Mouse (Mus musculus): ENCODE data around the gene March1.
"Not testable (repeated sequence)": the region's sequence is repeated elsewhere in the genome, so short reads cannot be mapped to it uniquely, and the experiment has no call there.

March1 gene

DNA sequence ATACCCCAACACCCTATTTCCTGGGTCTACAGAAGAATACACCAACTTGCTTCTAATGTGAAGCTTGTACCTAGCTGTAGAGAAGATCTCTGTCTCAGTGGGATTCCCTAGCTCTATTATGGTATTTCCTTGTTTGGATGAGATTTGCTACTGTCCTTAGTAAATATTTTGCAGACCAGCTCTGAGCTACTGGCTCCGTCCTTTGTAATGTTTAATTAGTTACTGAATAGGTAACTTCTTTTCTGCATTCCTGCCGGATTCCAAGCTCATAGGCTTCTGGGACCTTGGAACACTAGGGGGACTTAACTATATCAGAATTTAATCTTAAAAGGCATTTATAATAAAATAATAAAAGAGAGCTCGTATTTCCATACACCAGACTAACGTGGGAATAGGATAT is 799.9 kb downstream of the March1 start:
- not testable (repeated sequence) for DNase-seq (ENCODE audit: low read depth)

DNA sequence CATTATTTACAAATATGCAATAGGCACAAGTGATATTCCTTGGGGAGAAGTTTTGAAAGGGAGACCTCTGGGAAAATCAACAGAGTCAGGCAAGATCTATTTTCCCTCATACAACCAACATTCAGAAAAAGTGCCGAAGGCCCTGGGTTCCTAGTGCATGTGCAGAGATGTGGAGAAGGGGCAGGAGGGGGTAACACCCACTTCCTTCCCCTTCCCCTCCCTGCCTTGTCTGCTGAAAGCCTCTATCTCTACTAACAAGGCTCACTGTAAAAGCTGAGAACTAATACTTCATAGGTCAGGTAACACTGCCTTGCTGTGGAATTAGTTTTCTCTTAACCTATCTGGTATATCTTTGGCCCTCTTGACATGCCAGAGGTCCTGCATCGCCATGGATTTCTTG is 812.9 kb downstream of the March1 start:
- no peak for DNase-seq (ENCODE audit: low read depth)

DNA sequence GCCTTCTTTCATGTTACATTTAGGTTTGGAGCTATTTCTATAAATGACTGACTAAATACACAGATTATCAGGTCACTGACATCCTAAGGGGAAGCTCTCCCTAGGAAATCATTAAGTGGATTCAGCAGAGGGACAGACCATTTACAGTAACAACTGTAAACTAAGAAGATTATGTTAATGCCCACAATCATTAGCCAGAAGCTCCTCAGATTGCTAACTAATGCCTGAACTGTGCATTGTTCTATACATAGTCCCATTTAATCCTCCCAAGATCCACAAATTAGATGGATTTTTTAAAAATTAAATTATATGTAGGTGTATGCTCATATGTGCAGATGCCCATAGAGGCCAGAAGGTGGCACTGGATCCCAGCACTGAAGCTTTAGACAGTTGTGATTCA is 815.9 kb downstream of the March1 start:
- DNase-seq (ENCODE audit: low read depth): no peak

DNA sequence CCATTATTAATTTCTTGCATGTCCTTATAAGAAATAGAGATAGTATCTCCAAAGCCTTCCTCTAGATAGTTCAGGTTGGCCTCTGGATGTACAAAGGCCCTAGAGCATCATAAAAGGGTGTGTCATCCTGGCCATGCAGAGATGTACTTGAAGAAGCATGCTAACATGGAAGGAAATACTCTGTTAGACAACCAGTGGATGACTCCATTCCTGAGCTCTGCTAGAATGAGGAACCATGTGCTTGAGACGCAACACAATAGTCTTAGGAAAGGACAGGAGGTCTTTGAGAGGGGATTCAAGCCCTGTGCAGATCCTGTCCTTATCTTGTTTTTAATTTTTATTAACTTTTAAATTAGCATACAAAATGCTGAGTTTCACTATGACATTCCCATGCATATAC is 819.1 kb downstream of the March1 start:
- no peak for DNase-seq (ENCODE audit: low read depth)

DNA sequence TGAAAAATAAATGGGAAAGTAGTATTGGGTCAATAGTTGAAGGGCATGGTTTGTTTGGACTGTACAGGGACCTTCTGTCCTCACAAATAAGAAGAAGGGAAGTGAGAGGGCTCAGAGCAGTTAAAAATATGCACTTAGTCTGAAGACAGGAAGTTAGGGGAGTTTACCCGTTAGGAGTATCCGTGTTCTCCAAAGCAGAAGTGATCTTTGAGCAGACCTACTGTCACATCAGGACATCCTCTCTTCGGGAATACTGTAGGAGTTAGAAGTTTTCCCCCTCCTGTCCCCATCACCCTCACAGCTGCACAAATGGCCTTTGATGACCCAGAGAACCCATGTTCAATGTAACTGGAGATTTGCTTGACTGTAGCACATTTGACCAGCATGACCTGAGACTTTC is 820.2 kb downstream of the March1 start:
- no peak for DNase-seq (ENCODE audit: low read depth)

DNA sequence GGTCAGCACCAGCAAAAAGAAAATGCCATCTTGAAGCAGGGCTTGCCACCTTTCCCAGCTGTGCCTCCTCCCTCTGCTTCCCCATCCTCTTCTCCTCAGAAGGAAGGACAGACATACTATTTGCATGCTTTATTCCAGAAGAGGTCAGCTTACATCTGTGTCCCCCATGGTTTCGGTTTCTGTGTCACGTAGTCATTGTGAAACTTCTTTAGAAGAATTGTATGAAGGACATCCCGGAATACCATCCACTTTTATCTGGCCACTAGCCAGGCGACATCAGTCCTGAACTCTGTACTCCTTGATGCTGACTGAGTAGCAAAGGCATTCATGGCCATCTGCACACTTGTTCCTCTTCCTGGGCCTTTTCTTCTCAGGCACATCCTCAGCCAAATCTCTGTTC is 820.8 kb downstream of the March1 start:
- no peak for DNase-seq (ENCODE audit: low read depth)

DNA sequence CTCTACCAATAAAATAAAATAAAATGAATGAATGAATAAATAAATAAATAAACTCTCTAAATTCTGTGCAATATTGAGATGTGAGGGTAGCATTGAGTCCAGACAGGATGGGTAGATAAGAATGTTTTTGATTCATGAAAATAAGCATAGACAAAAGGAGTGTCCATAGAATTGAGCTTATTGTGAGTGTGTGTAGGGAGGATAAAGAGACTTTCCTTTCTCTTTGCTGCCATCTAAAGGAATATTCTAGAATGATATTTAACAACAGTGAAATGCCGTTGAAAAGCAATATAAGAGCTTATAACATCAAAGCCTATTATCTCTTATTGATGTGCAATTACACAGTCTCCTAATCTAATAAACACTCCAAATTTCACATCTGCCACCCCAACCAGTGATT is 823.4 kb downstream of the March1 start:
- peak; percentile 2 for DNase-seq (ENCODE audit: low read depth)

DNA sequence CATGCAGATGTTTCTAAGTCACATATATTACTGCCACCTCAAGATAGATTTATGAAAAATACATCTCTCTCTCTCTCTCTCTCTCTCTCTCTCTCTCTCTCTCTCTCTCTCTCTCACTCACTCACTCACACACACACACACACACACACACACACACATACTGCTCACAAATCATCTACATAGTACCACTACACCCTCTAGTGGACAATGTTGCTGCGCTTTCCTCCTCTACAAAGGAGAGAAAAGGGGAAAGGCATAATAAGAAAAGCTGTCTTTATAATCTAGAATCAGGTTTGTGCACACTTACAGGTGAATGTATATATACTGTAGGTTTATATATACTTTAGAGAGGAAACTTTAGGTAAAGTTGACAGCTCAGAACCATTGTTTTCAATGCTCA is 825.1 kb downstream of the March1 start:
- peak; percentile 6 for DNase-seq (ENCODE audit: low read depth)

DNA sequence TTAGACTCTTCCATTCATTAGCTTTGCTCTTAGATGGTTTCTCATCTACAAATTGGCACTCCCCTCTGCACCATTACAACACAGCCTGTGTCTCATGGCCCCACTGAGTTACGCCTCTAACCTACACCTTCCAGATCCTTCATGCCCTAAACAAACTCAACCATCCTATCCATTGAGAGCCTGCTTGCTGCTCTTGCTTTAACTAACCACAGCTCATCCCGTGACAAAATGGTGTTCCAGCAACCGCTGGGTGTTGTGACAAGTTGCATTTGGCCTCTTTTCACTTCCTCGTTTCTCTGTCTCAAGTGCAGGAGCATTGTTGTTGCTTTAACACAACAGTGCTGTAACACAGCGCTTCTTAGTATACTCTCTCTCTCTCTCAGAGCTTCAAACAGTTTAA is 826.4 kb downstream of the March1 start:
- no peak for DNase-seq (ENCODE audit: low read depth)

DNA sequence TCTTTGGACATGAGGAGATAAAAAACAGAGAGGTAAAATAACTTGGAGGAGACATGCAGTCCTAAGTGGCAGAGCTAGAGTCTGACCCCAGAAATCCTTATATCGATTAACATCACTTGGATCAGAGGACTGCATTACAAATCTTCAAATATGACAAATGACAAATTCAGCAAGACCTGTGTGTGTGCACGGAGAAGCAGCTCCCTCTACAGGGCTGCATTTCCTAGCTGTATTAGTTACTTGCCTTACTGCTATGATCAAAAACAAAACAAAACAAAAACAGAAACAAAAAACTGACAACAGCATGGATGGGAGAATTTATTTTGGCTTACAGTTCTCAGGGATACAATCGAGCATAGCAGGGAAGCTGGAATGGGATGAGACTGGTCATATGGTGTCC is 827.7 kb downstream of the March1 start:
- no peak for DNase-seq (ENCODE audit: low read depth)

DNA sequence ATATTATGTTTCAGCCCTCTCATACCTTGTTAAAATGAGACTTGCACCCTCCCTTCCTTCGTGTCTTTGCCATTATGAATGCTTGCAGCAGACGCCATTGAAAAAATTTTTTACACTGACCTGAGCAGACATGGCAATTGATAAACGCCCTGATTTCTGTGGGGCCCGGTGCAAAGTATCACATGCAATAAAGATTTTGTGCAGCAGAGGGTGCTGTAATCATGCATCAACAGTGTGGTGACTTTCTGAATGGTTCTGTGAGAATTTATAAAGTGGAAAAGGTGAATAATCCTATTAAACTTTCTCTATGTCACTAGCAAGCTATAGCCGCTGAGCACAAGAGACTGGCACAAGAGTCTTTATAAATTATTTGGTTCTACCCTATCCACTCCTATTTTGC is 833.0 kb downstream of the March1 start:
- peak; percentile 35 for DNase-seq (ENCODE audit: low read depth)

DNA sequence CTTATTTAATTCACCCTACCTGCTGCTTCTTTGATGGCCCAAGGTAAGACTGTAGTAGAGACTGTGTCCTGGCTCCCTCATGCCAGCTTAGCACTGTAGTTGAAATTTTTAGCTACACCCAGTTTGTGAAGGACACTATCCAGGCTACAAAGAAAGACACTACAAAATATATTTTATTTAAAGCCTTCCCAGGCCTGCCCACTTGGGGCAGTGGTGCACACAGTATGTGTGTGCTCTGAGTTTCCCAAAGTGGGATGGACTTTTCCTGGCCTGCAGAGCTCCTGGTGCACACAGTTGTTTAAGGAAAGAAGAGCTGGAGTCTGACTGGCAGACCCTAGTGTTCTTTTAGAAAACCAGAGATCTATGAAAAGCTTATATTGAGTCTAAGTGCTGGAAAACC is 839.4 kb downstream of the March1 start:
- DNase-seq (ENCODE audit: low read depth): no peak

DNA sequence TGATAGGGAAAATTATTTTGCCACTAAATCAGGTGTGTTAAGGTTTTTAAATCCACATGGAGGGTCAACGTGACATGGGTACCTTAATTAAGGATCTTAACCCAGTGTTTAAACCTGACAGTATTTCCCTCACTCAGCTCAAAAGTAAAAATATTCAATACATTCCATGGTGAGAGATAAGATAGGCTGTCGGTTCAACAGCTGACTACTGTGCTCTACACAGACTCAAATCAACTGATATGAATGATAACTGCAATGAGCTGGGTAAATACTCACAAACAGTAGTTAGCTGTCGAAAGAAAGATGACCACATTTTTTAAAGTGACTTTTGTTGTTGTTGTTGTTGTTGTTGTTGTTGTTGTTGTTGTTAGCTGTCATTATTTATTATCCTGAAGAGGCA is 852.1 kb downstream of the March1 start:
- DNase-seq (ENCODE audit: low read depth): no peak

DNA sequence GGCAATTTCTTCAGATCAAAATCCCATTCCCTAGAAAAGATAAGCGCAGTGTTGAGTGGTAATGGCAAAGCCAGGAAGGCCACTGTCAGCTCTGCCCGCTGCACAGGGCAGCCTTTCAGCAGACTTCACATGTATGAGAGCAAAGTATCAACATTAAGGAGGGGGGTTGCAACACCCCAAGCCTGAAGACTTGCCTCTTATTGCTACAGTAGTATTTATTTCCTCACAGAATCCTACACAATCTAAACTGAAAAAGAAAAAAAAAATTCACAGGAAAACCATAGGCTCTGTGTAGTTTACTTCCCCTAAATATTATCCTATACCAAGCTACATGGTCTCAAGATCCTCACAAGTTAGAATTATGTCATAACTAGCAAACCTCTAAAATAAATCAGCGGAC is 859.2 kb downstream of the March1 start:
- no peak for DNase-seq (ENCODE audit: low read depth)

DNA sequence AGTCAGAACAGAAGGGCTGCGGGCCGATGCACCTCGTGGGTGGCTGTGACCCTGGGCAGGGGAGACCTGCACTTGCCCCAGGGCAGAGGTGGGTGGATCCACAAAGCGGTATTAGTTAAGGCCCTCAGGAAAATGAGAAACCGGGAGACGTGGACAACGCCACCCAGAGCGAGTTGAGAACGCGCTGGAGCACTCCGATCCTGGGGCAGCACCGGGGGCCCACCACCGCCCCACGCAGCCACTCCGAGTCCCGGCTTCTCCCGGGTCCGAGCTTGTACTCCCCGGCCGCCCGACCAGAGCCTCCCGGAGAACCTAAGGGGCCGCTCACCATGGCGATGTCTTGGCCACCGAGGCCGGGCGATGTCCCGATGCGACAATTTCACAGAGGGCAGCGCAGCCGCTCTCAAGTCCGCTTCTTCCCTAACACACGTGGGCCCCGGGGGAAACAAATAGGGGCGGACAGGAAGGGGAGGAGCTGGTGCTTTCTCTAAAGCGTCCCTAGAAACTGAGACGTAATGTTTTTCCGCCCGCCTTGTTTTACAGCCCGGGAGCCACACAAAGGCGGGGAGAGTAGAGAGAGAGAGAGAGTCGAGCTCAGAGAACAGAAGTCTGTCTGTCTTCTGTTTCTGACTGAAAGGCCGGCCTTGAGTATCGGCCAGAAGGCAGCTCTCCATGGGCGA is 868.5 kb downstream of the March1 start, which contains the start of gene Tma16:
TSS of gene Tma16 (minus strand) at position 447 of the 680 bp plus-strand sequence.
- peak; percentile 88 for DNase-seq (ENCODE audit: low read depth)

DNA sequence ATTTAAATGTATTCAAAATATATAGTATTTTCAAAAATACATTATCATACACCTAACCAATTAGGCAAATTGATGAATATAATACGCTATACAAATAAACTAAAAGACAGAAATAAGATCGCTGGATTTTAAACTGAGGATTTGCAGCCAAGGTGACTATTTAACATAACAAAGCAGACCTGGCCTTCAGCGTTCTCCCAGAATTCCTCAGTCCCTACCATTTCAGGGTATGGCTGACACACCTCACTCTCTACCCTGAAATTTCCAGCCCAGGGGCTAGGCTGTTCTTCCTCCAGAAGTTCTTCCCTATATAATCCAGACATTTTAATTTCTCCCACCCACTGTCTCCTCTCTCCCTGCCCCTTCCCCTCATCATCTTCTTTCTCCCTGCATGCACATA is 870.9 kb downstream of the March1 start:
- DNase-seq (ENCODE audit: low read depth): no peak

DNA sequence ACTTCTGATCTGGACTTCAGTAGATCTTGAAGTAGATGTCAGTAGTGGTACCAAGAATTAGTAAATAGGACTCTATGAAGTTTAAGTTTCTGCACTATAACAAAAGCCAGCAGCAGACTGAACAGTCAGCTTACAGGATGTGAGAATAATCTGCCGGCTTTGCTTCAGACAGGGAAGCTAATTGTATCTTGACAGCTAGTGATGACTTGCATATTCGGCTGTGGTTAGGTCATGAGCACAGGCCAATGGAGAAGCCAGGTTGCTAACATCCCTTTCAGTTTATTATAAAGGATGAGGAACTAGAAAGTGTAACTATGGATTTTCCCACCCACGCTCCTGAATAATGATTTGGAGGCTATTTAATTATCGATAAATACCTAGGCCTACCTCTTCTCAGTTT is 872.9 kb downstream of the March1 start:
- DNase-seq (ENCODE audit: low read depth): no peak

DNA sequence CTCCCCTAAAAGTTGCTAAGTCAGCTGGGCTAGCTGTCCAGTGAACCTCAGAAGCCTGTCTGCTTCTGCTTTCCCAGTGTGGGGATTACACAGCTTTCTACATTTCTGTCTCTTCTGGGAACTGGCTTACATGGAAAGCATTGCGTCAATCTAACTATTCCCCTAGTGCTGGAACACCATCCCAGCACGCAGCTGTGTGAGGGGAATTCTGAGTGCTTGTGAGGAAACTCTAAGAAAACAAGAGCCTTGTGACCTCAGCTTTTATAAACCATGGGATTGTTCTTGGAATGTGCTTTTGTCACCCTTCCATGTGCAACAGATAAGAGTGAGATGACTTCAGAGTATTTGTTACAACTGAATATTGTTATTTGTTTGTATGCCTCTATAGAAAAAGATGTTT is 876.8 kb downstream of the March1 start:
- DNase-seq (ENCODE audit: low read depth): no peak

DNA sequence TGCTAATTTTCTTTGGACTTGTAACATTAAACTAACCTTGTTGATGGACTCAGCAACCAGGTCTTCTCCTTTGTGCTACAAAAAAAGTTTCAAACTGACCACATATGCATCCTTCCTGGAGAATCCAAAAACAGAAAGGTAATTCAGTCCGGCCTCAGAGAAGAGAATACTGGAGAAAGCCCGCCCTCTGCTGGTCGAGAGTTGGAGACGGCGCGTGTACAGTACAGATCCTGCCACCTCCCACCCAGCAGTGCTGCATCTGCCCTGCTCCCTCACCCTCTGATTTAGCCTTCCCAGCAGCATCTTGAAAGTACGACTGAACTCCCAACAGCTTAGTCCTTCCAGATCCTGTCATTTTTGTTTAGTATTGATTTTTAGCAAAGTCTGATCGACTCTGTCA is 878.0 kb downstream of the March1 start:
- DNase-seq (ENCODE audit: low read depth): peak; percentile 71

DNA sequence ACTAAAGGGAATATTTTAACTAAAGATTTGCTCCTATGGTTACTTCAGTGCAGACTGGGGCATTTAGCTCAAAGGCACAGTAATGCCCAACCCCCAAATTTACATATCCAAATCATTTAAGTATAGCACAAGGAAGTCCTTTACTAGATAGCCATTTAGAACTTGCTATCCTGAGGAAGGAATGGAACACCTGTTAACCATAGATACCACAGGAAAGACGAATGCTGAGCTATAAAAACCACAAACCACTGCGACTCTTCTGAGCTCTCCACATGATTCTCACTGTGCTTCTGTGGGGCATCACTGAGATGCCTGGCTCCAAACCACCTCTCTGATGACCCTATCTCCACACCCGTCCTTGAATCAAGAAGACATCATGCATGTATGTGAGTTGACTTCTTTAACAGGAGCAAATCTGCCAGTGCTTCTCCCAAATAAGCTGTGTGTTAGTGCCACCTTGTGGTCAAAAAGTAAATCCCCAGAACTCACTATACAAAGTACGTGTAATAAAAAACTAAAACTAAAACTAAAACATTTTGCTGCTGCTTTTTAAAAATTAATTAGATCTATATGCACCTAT is 879.4 kb downstream of the March1 start:
- peak; percentile 72 for DNase-seq (ENCODE audit: low read depth)

DNA sequence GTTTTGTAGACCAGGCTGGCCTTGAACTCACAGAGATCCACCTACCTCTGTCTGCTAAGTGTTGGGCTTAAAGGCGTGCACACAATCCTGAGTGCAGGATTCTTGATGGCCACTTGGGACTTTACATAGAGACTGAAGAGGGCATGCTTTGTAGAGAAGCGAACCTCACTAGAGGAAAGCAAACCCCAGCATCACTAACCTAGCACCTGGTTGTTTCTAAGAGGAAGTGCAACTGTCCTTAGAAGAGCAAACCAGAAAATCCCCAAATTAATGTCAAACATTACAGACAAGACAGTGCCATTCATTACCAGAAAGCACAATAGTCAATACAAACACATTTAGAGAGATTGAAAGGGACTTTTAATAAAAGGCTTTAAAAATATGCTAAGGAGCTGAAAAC is 885.7 kb downstream of the March1 start:
- DNase-seq (ENCODE audit: low read depth): no peak

DNA sequence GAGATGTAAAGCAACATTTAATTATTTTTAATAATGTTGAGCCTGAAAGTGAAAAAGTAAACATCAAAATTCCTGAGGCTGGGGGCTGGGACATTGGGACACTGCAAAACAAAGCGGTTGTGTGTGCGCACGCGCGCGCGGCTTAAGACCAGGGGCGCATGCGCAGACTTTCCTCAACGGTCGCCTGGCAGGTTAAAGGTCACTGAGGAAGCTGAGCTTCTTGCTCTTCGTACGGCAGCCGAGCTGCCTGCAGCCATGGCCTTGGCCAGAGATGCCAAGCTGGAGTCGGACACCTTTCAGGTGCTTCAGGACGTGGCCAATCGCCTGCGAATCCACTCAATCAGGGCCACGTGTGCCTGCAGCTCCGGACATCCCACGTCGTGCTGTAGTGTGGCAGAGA is 893.8 kb downstream of the March1 start, which contains the start of gene Tktl2:
TSS of gene Tktl2 (plus strand) at position 220 of the 400 bp plus-strand sequence.
- no peak for DNase-seq (ENCODE audit: low read depth)

DNA sequence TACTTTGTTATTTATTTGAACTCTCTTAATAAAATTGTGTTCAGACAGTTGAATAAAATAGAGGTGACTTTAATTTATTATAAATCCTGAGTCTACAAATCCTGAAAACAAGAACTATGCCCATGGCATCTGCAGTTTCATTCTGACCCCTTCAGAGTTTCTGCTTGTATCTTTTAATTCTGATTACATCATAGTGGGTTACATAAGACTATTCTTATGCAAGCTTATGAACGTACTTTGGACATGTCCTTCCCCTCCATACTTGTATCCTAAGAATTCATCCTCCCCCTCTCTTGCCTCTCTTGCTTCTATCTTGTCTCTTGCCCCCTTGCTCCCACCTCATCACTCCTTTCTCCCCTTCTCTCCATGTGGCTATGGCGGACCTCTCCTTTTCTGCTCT is 901.4 kb downstream of the March1 start:
- no peak for DNase-seq (ENCODE audit: low read depth)

DNA sequence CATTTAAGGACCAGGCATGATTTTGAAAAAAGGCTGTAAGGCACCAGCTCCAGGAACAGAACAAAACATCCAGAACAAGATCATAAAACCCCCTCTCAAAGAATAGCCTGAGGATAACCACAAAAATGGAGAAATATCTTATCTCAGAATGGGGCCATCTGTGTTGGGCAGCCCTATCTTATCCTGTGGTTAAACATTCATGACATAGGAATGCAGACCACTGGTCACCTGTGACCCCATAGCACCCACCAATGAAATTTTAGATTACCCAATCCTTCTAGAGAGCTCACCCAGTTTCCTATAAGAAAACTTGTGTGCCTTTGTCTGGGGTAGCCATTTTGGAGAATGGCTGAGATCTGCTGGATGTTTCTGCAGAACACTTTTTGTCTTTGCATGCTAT is 902.9 kb downstream of the March1 start:
- DNase-seq (ENCODE audit: low read depth): no peak

All from induced T-regulatory cell, adult 2 months (primary cell).